Mouse (Mus musculus): ENCODE data around the gene Gm8882.
"Not testable (repeated sequence)": the region's sequence is repeated elsewhere in the genome, so short reads cannot be mapped to it uniquely, and the experiment has no call there.

The Gm8882 gene

DNA sequence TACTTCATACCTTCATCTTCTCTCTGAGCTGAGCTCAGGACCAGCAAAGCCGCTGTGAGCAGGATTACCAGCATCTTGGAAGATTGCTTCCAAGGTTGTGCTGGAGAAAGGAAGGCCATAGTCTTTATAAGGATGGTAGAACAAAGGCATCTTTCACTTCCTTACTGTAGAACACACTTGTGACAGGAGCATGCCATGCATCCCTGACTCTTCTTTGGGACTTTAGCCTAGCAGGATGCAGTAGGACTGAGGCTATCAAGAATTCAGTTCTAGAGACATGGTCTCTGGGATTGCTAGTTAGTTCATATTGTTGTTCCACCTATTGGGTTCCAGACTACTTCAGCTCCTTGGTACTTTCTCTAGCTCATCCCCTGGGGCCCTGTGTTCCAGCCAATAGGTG is at the start of gene Gm8882:
Gene Gm8882, minus strand, starts transcription at position 101 of the 400 bp plus-strand sequence.
- DNase-seq (ENCODE audit: low spot score): not testable (repeated sequence)

DNA sequence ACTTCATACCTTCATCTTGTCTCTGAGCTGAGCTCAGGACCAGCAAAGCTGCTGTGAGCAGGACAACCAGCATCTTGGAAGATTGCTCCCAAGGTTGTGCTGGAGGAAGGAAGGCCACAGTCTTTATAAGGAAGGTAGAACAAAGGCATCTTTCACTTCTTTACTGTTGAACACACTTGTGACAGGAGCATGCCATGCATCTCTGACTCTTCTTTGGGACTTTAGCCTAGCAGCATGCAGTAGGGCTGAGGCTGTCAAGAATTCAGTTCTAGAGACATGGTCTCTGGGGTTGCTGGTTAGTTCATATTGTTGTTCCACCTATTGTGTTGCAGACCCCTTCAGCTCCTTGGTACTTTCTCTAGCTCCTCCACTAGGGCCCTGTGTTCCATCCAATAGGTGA is 49.3 kb downstream of the Gm8882 start, which contains the start of gene Prpmp5:
Gene Prpmp5, minus strand, starts transcription at position 101 of the 400 bp plus-strand sequence.
- DNase-seq (ENCODE audit: low spot score): not testable (repeated sequence)
